Mouse (Mus musculus) embryonic facial prominence, embryonic 12.5 days (tissue): Measurements from ENCODE around the gene Smurf2. TPM values are rescaled to one million over a fixed set of nuclear protein-coding genes. Genes with fewer than 3 reads are reported as not detected.

Experiments used
- ATAC-seq: fragments of 200-750 bp; cut with Nextera tagmentation; 2 replicates; pipeline ENCODE4 v1.8.0; 2017; ENCODE audit not compliant: insufficient number of reproducible peaks, insufficient read depth, low FRiP score, low TSS enrichment
- H3K27ac ChIP-seq: fragments of 300-500 bp; sonication (generic); 2 replicates; pipeline ENCODE4 v1.5.1; 2016; ENCODE audit warnings: mild to moderate bottlenecking
- H3K27me3 ChIP-seq: fragments of 300-500 bp; sonication (generic); 2 replicates; pipeline ENCODE4 v1.6.1; 2016; ENCODE audit warnings: mild to moderate bottlenecking, moderate library complexity
- H3K36me3 ChIP-seq: fragments of 300-500 bp; sonication (generic); 2 replicates; pipeline ENCODE4 v1.6.1; 2016; ENCODE audit warnings: mild to moderate bottlenecking
- H3K4me1 ChIP-seq: fragments of 300-500 bp; sonication (generic); 2 replicates; pipeline ENCODE4 v1.6.1; 2016
- H3K4me2 ChIP-seq: fragments of 300-500 bp; sonication (generic); replicated peaks from 2 replicates; pipeline ENCODE4 v1.6.1; 2016; ENCODE audit warnings: mild to moderate bottlenecking, moderate library complexity
- H3K4me3 ChIP-seq: fragments of 300-500 bp; sonication (generic); 2 replicates; pipeline ENCODE4 v1.5.1; 2016; ENCODE audit warnings: mild to moderate bottlenecking
- H3K9ac ChIP-seq: fragments of 300-500 bp; sonication (generic); 2 replicates; pipeline ENCODE4 v1.6.1; 2016; ENCODE audit warnings: mild to moderate bottlenecking, moderate library complexity
- H3K9me3 ChIP-seq: fragments of 300-500 bp; sonication (generic); 2 replicates; pipeline ENCODE4 v1.6.1; 2016; ENCODE audit warnings: mild to moderate bottlenecking, moderate library complexity
- WGBS: fragments of 180-500 bp; shearing (Covaris S2); methylation state at CpG from one replicate; pipeline ENCODE4 v1.1.7; 2016; 5-methylcytosine and 5-hydroxymethylcytosine counted together
- polyA plus RNA-seq: library from polyadenylated mRNA; unstranded; fragments of >200 nt; fragmentation: Nextera tagmentation; extraction: Ambion mirVana; gene quantifications from 2 replicates; pipeline ENCODE4 v1.2.1, GENCODE M21; 2016

Smurf2 gene
- polyA plus RNA-seq, 1 experiment from 2014 or later = 16.5 TPM

DNA sequence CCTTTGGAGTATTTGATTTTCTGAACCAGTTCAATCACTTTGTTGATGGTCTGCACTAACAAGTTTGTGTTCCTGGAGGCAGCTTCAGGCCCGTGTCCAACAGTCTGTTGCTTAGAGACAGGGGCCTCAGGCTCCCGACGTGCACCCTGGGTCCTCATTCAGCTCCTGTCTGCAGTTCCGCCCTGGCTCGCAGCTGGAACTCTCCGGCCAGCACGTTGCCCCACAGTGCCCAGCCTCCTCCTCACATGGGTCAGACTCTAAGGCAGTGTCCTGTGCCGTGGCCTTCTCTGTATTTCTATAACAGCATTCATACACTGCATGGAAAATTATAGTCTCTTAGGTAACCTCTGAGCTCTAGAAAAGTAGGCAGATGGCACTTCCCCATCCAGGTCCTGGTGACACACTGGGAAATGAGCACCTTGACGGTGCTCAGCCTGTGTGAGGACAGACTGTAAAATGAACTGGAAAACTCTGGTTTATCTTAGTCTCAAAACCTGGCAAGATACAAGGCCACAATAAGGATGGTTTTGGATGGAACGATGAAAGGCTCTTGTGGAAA, 118.4 kb downstream of the Smurf2 start:
- Histone ChIP-seq H3K4me1 (no peaks in the 10 kb centered on the region), H3K9ac (no peak overlapping the region), H3K27me3 (no peaks in the 10 kb centered on the region), H3K27ac (no peak overlapping the region), H3K9me3 (peaks cover 3% of the 10 kb centered on the region; the same call in 1 of the 2 replicates), H3K4me3 (no peak overlapping the region), H3K4me2 (no peak overlapping the region), H3K36me3 (peaks cover 75% of the 10 kb centered on the region)
- no peak for ATAC-seq
- 87% methylated on average over 10 of the region's 10 CpGs for WGBS

DNA sequence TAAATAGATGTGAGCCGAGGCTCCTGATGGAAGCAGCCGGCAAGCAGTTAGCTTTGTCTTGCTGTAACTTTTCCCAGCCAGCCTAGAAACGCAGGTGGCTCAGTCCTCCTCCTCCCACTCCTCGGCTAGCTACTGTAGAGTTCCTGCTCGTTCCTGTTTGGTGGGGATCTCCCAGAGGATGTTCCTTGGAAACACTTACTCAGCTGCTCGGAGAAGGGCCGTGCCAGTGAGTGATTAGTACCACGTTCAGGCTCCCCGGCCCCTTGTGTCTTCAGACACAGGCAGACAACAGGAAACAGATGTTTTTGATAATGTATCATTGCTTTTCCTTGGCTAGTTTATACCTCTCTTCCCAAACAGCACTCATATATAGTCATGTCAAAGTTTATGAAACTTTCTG, 124.8 kb downstream of the Smurf2 start:
- H3K4me3 ChIP-seq = no peak overlapping the region
- H3K9me3 ChIP-seq = peaks cover 3% of the 10 kb centered on the region; the same call in 1 of the 2 replicates
- no peaks in the 10 kb centered on the region for H3K27me3 ChIP-seq
- peaks cover 7% of the 10 kb centered on the region; the same call in 1 of the 2 replicates for H3K4me1 ChIP-seq
- WGBS = 37% methylated on average over 9 of the region's 9 CpGs
- peaks cover 71% of the 10 kb centered on the region for H3K36me3 ChIP-seq
- 0 out of 2 replicates have a peak overlapping the region, but pooled peaks have one; percentile 9 for H3K4me2 ChIP-seq
- H3K27ac ChIP-seq = 0 out of 2 replicates have a peak overlapping the region, but pooled peaks have one; percentile 36
- H3K9ac ChIP-seq = no peak overlapping the region
- no peak for ATAC-seq

DNA sequence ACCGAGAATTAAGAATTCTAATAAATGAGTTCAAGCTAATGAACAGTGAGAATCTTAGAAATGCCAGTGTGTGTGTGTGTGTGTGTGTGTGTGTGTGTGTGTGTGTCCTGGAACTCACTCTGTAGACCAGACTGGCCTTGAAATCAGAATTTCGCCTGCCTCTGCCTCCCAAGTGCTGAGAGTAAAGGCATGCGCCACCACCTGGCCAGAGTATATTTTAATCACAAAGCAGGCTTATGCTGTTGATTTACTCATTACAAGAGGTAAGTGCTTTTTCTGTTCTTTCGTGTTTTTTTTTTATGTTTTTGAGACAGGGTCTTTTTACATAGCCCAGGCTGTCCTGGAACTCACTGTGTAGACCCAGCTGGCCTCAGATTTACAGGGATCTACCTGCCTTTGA, 126.7 kb downstream of the Smurf2 start:
- Histone ChIP-seq H3K9ac (no peak overlapping the region), H3K9me3 (peaks cover 3% of the 10 kb centered on the region; the same call in 1 of the 2 replicates), H3K4me2 (no peak overlapping the region), H3K27me3 (no peaks in the 10 kb centered on the region), H3K36me3 (peaks cover 54% of the 10 kb centered on the region), H3K4me1 (peaks cover 13% of the 10 kb centered on the region; the same call in 1 of the 2 replicates), H3K4me3 (no peak overlapping the region), H3K27ac (no peak overlapping the region)
- 67% methylated on average over 4 of the region's 4 CpGs for WGBS
- ATAC-seq = no peak

DNA sequence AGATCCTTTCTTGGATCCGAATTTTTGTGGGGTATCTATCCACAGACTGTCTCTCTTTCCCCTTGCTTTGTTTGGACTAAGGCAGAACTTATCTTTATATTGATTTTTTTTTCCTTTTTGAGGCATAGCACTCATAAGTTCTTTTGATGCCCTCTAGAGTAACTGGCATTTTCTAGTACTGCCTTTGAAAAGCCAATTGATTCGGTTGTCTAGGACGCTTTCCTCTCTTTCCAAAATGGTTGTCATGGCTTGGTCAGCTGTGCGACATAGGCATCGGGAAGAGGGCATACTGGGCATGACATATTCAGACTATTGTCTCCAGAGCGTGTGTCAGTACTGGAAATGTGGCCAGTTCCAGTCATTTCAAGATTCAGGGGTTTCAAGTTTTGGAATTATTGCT, 130.9 kb downstream of the Smurf2 start:
- H3K4me2 ChIP-seq = peak overlapping the region; percentile 78
- H3K27ac ChIP-seq = peak overlapping the region; percentile 99
- H3K36me3 ChIP-seq = peaks cover 48% of the 10 kb centered on the region
- no peaks in the 10 kb centered on the region for H3K9me3 ChIP-seq
- peaks cover 17% of the 10 kb centered on the region for H3K4me1 ChIP-seq
- ATAC-seq = 0 out of 2 replicates have a peak, but pooled peaks have one; percentile 1
- H3K27me3 ChIP-seq = no peaks in the 10 kb centered on the region
- WGBS = under 1% methylated on average over 6 of the region's 6 CpGs
- H3K4me3 ChIP-seq = peak overlapping the region; percentile 75
- H3K9ac ChIP-seq = peak overlapping the region; percentile 99

DNA sequence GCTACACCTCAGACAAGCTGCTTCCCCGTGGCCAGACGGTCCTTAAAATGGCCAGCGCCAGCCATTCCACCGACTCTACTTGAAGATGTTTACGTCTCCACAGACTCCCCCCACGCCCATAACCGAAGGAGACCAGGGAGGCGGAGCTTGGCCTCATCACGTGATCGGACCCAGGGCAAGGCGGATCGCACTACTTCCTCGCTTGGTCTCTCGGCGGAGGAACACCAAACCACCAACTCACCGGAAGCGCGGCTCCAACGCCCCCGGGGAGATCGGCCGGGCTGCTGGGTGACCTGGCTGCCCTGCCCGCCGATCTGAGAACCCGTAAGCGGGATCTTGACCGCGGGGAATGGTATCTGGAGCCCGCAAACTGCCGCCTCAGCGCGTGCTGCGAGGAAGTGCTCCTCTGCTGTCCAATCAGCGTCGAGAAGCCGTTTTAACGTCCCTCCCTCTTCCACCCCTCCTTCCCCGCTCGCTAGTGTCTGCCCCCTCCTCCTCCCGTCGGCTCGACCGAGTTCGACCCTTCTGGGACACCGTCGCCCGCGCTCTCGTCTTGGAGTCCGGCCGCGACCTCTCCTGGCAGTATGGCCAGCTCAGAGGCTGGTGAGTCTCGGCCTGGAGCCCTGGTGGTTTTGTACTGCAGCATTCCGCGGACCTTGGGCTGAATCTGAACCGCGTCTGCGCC, 131.6 kb downstream of the Smurf2 start, which contains the start of the genes Ddx5 and Cep95:
TSS of gene Ddx5 (minus strand) at position 411 of the 685 bp plus-strand sequence.
TSS of gene Cep95 (plus strand) at position 478 of the 685 bp plus-strand sequence.
- peak; percentile 90 for ATAC-seq
- no peaks in the 10 kb centered on the region for H3K27me3 ChIP-seq
- peak within 1 kb of the TSS; percentile 99 for H3K9ac ChIP-seq
- peak within 1 kb of the TSS; percentile 78 for H3K4me2 ChIP-seq
- WGBS = under 1% methylated on average over 58 of the region's 58 CpGs
- peaks cover 17% of the 10 kb centered on the region for H3K4me1 ChIP-seq
- H3K9me3 ChIP-seq = no peaks in the 10 kb centered on the region
- H3K27ac ChIP-seq = peak within 1 kb of the TSS; percentile 99
- peaks cover 48% of the 10 kb centered on the region for H3K36me3 ChIP-seq
- peak within 1 kb of the TSS; percentile 75 for H3K4me3 ChIP-seq

DNA sequence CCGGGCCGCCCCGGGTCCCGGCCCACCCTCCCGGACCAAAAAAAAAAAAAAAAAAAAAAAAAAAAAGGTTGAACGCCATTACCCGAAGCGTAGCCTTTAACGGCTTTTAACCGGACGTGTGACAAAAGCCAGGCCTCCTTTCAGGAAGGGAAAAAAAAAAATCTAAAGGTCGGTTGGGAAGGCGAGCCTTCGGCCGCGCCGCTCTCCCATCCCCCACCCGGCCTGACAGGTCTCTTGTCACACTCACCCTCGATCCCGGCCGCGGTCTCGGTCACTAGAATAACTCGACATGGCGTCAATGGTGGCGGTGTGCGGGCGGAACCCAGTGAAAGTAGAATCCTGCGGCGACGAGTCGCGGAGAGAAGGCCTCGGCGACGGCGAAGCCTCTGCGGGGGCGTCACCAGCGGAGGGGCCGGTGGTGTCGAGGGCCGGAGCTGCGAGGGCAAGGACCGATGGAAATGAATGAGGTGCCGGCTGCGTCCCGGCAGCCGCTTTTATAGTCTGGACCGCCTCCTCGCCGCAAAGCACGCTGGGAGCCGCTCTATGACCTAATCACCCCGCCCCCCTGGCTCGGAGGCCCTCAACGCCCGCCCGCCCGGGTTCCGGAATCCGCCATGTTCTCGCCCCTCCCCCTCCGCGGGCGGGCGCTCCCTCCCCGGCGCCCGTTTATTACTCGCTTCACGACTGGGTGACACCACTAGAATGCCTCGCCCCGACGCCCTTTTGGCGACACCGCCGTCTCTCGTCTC, 132.3 kb downstream of the Smurf2 start:
- H3K36me3 ChIP-seq = peaks cover 48% of the 10 kb centered on the region
- under 1% methylated on average over 76 of the region's 79 CpGs for WGBS
- peak; percentile 68 for ATAC-seq
- peak overlapping the region; percentile 99 for H3K27ac ChIP-seq
- H3K27me3 ChIP-seq = no peaks in the 10 kb centered on the region
- H3K4me1 ChIP-seq = peaks cover 20% of the 10 kb centered on the region
- H3K4me2 ChIP-seq = peak overlapping the region; percentile 78
- no peaks in the 10 kb centered on the region for H3K9me3 ChIP-seq
- H3K9ac ChIP-seq = peak overlapping the region; percentile 99
- H3K4me3 ChIP-seq = peak overlapping the region; percentile 75

DNA sequence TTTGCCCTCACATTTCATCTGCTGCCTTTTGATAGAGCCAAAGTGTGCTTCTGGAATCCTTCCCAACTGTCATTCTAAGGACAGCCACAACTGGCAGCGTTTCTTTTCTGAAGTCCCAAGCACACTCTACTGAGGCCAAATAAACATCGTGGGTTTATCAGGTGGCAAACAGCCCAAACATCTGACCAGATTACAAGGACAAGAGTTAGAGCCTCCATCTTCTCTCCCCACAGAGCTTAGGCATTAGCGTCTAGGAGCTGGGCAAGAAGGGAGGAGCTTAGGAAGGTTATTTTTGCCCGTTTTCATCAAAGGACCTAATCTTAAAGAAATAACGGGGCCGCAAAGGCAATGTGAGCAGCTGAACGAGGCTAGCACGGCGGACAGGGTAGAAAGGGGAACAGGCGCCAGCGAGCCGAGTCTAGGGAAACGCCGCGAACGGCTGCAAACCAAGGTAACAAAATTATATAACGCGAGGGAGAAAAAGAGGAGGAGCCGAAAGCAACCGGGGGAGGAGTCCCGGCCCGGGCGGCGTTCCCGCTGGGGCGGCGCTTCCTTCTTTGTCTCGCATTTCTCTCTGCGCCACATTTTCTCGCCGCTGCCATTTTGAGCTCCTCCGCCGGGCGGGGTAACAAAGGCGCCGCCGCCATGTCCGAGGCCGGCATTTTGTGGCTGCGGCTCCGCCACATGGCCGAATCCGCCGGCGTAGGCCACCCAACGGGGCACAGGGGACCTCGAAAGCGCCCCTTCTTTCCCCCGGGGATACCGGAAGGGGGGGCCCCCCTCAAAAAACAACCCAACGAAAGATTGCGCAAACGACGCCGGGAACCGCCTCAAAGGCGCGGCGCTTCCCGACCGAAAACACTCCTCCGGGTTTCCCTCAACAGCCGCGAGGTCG, 133.1 kb downstream of the Smurf2 start:
- H3K27ac ChIP-seq = peak overlapping the region; percentile 99
- no peak for ATAC-seq

DNA sequence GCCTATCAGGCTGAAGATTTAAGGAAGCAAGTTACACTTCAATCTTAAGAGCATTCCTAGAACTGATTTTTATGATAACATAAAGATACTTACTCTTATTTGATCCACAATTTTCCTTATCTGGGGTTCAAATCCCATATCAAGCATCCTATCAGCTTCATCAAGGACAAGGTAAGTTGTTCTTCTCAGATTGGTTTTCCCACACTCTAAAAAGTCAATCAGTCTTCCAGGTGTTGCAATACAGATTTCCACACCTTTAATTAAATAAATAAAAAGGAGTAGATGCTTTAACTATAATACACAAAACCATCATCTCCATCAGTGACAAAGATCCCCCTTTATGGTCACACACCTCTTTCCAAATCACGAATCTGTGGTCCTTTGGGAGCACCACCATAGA, 135.5 kb downstream of the Smurf2 start:
- Histone ChIP-seq H3K27me3 (no peaks in the 10 kb centered on the region), H3K4me2 (no peak overlapping the region), H3K27ac (no peak overlapping the region), H3K36me3 (peaks cover 57% of the 10 kb centered on the region), H3K9ac (no peak overlapping the region), H3K4me3 (0 out of 2 replicates have a peak overlapping the region, but pooled peaks have one; percentile 75), H3K4me1 (peaks cover 17% of the 10 kb centered on the region), H3K9me3 (no peaks in the 10 kb centered on the region)
- no peak for ATAC-seq
- 71% methylated on average over 1 of the region's 1 CpGs for WGBS

More for the DNA sequence above, 133.1 kb downstream of the Smurf2 start:
- Histone ChIP-seq H3K4me3 (peak overlapping the region; percentile 75), H3K36me3 (peaks cover 49% of the 10 kb centered on the region), H3K27me3 (no peaks in the 10 kb centered on the region), H3K4me2 (peak overlapping the region; percentile 77), H3K4me1 (peaks cover 23% of the 10 kb centered on the region), H3K9ac (peak overlapping the region; percentile 99), H3K9me3 (no peaks in the 10 kb centered on the region)
- under 1% methylated on average over 65 of the region's 65 CpGs for WGBS

DNA sequence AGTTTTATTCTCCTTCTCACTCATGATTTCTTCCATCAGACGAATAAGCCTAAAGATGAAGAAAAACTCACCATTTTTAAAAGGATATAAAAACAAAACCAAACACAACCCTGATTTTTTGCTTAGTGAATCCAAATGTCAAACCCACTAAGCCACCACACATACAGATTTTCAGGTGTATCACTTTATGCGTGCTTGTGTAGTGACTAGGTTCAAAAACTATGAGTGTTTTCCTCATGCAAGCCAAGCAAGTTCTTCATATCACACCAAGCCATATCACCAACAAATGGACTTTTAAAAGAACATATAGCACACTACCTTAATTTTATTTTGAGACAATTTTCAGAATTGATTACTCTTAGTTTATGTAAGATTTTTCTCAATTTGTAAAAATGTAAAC, 136.0 kb downstream of the Smurf2 start:
- no peaks in the 10 kb centered on the region for H3K9me3 ChIP-seq
- WGBS = 86% methylated on average over 2 of the region's 2 CpGs
- no peak for ATAC-seq
- no peak overlapping the region for H3K4me2 ChIP-seq
- H3K27ac ChIP-seq = no peak overlapping the region
- H3K4me1 ChIP-seq = peaks cover 17% of the 10 kb centered on the region
- peaks cover 59% of the 10 kb centered on the region for H3K36me3 ChIP-seq
- H3K4me3 ChIP-seq = no peak overlapping the region
- H3K9ac ChIP-seq = no peak overlapping the region
- no peaks in the 10 kb centered on the region for H3K27me3 ChIP-seq

DNA sequence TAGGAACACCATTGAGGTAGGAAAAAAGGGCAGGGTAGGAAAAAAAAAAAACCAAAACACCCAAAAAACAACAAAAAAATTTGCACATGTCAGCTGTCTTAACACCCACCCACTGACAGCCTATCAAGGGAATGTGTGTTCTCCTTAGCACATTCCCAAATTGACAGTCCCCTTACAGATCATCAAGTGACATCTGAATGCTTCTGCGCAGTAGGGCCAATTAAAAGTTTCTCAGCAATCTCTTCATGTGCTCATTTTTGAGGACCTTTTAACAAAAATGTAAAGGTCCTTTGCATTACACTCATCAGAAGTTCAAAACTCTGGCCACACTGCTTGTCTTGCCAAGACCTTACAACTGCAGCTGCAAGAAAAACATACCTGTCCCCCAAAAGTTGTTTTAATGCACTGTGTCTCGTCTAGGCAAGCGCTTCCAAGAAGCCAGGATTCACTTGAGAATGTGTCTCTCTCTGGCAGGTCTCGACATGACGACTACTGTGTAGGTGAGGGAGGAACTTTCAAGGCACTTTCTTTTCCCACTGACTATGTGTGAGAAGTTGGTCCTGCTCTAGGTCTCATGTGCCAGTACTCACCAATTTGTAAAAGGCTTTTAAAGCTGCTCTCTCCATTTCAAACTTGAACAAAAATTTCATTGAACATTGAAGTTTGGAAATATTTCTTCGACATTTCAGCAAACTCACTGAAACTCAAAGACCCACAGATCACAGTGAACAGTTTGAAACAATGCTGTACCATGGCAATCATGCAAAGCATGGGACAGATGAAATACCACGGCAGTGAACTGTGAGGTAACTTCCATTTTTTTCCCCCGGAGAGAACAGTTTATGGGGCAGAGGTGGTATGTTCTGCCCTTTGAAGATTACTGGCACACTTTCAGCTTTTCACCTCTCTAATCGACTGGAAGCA, 137.4 kb downstream of the Smurf2 start:
- Histone ChIP-seq H3K27ac (no peak overlapping the region), H3K36me3 (peaks cover 59% of the 10 kb centered on the region), H3K4me2 (no peak overlapping the region), H3K9me3 (no peaks in the 10 kb centered on the region), H3K4me1 (peaks cover 17% of the 10 kb centered on the region), H3K4me3 (no peak overlapping the region), H3K9ac (no peak overlapping the region), H3K27me3 (no peaks in the 10 kb centered on the region)
- WGBS = 84% methylated on average over 9 of the region's 9 CpGs
- ATAC-seq = no peak
